Mouse (Mus musculus) midbrain, embryonic 12.5 days (tissue): Measurements from ENCODE around the gene Dusp10. TPM values are rescaled to one million over a fixed set of nuclear protein-coding genes. Genes with fewer than 3 reads are reported as not detected.

Source experiments
- polyA plus RNA-seq: library from polyadenylated mRNA; unstranded; fragments of >200 nt; fragmentation: Nextera tagmentation; extraction: Ambion mirVana; gene quantifications from 2 replicates; pipeline ENCODE4 v1.2.1, GENCODE M21; 2016

Gene Dusp10
- polyA plus RNA-seq, 1 experiment from 2014 or later = 10.3 TPM

Other genes with a start within 250 kb of the Dusp10 start
- 1.7 and 2.8 TPM in 2 replicates for gene 1700056E22Rik, start 21.0 kb downstream of the Dusp10 start, polyA plus RNA-seq